Mouse (Mus musculus) B cell, adult (primary cell): ENCODE results near the gene Fam107a. TPM values are rescaled to one million over a fixed set of nuclear protein-coding genes. Genes with fewer than 3 reads are reported as not detected.

Experiments used
- total RNA-seq: library from RNA; stranded (reverse); gene quantifications from 4 replicates; pipeline ENCODE4 v1.2.4, GENCODE M21; 2023; ENCODE audit not compliant: inconsistent age

Gene Fam107a
- total RNA-seq, result not detected in 4 replicates

GRCm38 (mm10) chr14:8317194-8318097 is at the start of gene Fam107a:
TSS of gene Fam107a (minus strand) at chr14:8318023.

DNA sequence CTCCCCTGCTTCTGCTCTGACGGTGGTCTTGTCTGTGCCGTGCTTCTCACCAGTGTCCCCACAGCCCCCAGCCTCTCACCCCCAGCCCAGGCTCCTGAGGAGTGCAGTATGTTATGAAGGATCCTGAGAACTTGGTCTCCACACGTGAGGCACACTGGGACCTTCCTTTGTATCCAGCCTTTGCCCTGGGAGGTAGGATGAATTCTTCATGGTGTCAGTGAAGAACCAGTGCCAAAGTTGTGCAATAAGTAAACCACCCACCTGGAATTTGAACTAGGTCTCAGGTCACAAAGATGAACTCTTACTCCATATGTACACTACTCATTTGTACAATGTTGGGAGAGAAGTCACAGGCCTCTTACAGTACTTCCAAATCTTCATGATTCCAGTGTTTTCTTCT is 58.7 kb downstream of the Fam107a start, which contains the start of gene Acox2:
Gene Acox2 (minus strand): TSS at position 188 of the 400 bp plus-strand sequence.

Other genes starting within 250 kb of the Fam107a start
- gene Rpp14, start 237.7 kb downstream of the Fam107a start, total RNA-seq, result 10.6 to 19.1 TPM (median 11.3 TPM) in 4 replicates
- 266 to 292 TPM (median 275 TPM) in 4 replicates for gene Pxk, start 219.8 kb downstream of the Fam107a start, total RNA-seq
- 118 to 133 TPM (median 125 TPM) in 4 replicates for gene Pdhb, start 145.0 kb downstream of the Fam107a start, total RNA-seq
- gene Kctd6, start 103.9 kb downstream of the Fam107a start, total RNA-seq, result 10.5 to 12.7 TPM (median 11.6 TPM) in 4 replicates
- not detected in 4 replicates for gene Acox2, start 58.7 kb downstream of the Fam107a start, total RNA-seq
- gene Oit1, start 60.7 kb upstream of the Fam107a start, total RNA-seq, result not detected in 4 replicates